Mouse (Mus musculus) embryonic stem cell, embryonic (primary cell): ENCODE results near the gene Apom.

Experiments used
- CTCF ChIA-PET, 4 experiments: fragments of 300-600 bp in 2 of 4; fragments of 350-600 bp in 2 of 4; sonication (Branson Sonifier 250); formaldehyde crosslinking; loops; one replicate each; lab custom pipeline; 2022; ENCODE audit warnings: inconsistent platforms in 2 of 4; lab: Charles Lee
- POLR2A ChIA-PET, 4 experiments: fragments of 300-600 bp in 2 of 4; fragments of 350-600 bp in 2 of 4; sonication (Branson Sonifier 250); formaldehyde crosslinking; loops; one replicate each; lab custom pipeline; 2022; ENCODE audit warnings: antibody characterized with exemption in 4 of 4, inconsistent platforms in 1 of 4; lab: Charles Lee

Apom gene

DNA sequence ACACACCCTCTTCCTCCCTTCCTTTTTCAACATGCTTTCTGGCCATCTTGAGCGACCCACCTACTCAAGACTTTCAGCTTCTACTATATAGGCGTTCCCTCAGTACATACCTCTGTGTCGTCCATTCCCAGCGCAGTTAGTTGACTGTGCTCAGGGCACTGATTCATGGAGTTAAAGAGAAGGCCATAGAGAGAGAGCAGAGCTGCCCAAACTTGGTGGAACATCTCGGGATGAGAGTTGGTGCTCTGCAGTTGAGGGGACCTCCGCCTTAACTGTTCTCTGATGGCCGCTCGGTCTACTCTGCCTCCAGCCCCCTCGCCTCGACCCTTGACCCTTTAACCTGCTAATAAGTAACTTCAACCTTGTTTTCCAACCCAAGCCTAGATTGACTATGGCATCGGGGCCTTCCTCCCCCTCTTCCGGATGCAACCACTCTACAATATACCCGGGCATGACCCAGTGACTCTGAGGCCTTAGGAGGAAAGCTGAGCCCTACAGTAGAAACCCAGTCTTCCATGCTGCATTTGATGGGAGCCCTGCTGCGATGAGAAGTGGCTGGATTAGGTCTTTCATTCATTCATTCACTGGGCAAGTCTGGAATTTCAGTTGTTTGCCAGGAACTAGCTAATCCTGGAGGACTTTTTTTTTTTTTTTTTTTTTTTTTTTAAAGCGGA lies at the start of gene Apom:
Apom (minus strand) TSS at position 551 of the 674 bp plus-strand sequence.
- ChIA-PET POLR2A (interaction anchor here (0.6 to 5.2 kb wide), 42 partner anchors 9 to 487 kb away, joined by 3 to 56 read pairs (median 4); partner anchors contain the start of genes Csnk2b (in 3 of the 4), Ddx39b (in 3 of the 4), Gpank1 (in 3 of the 4) and Ddah2 (in 1 of the 4)), CTCF (interaction anchor here (0.6 to 2.0 kb wide), 10 partner anchors 9 to 123 kb away, joined by 3 to 8 read pairs (median 4); partner anchors contain the start of genes Csnk2b (in 3 of the 4) and Gpank1 (in 2 of the 4))

DNA sequence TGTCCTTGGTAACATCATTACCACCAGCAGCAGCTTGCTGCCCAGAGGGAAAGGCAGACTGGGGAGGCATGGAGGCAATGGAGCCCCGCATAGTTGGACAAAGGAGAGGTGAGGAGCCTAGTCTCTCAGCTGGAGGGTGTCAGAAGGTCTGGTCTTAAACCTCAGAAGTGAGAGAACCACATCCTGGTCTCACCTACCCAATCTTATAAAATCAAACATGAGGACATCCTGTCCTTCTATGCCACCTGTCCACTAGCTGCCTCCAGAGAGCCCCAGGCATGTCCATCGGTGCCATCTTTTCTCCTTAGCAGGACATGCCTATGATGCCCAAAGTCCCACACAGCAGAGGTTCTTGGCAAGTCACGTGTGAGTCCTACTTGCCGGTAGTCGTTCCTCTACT lies 48.2 kb upstream of the Apom start:
- ChIA-PET CTCF (interaction anchor here in 3 of 4 experiments (1.0 to 3.6 kb wide), 4 partner anchors 11 to 53 kb away, joined by 3 to 15 read pairs (median 6); partner anchors contain the start of gene Atp6v1g2 (in 1 of the 3)), POLR2A (interaction anchor here in 1 of 4 experiments (1.1 kb wide), 1 partner anchor 68 kb away, joined by 3 read pairs; no protein-coding TSS in a partner anchor)

DNA sequence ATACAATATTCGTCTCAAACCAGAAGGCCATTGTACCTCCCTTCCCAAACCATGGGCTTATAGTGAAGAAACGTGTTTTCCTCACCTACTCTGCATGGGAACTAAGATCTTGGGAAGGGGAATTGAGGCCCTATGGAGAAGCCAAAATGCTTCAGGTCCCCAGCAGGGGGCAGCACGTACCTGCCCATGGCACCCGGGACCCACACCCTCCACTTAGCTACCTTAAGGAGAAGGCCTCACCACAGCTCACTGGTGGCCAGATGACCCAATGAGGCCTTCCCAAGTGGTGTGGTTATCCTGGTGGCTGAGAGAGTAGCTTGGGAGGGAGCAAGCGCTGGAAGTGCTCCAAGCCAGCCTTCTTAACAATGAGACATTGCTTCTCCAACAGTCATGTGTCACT lies 46.7 kb upstream of the Apom start:
- ChIA-PET POLR2A (interaction anchor here (0.5 to 1.5 kb wide), 24 partner anchors 10 to 229 kb away, joined by 3 to 9 read pairs (median 4); partner anchors contain the start of genes Ddx39b (in 3 of the 4), Nfkbil1 (in 1 of the 4) and Tnf (in 1 of the 4)), CTCF (interaction anchor here (0.5 to 3.6 kb wide), 46 partner anchors 8 to 331 kb away, joined by 3 to 33 read pairs (median 4); partner anchors contain the start of genes Atp6v1g2 (in 3 of the 4), Gm16181 (in 2 of the 4), D17H6S53E (in 1 of the 4) and Ddx39b (in 1 of the 4))

DNA sequence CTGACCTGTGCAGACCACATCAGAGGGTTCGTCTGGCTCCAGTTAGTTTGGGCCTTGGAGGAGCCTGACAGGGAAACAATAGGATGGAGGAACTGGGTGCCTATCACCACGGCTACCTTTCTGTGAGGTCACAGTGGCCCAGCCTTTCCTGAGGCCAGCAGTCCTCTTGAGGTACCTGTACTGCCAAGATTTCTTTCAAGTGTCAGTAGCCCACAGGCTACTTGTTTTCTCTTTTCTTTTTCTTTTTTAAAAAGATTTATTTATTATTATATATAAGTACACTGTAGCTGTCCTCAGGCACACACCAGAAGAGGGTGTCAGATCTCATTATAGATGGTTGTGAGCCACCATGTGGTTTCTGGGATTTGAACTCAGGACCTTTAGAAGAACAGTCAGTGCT lies 44.1 kb upstream of the Apom start, which contains the start of gene Aif1:
Aif1 (minus strand) TSS at position 101 of the 400 bp plus-strand sequence.
- POLR2A ChIA-PET = interaction anchor here in 1 of 4 experiments (1.1 kb wide), 1 partner anchor 57 kb away, joined by 3 read pairs; no protein-coding TSS in a partner anchor

DNA sequence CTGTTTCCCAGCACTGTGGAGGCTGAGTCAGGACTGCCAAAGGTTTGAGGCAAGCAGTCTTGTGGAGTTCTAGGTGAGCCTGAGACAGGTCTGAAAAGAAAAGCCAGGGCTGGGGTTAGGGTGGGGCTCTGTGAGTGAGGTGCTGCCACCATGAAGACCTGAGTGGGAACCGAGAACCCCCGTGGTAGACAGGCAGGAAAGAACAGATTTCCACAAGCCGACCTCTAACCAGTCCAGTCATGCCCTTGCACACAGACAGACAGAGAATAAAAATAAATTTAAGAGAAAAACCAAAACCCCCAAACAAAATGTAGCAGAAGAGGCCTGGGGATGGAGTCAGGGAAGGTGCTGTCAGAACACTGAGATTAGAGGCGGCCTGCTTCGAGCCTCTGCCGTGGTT lies 43.5 kb upstream of the Apom start:
- POLR2A ChIA-PET = no interaction called here
- CTCF ChIA-PET = no interaction called here

More for the DNA sequence above, 44.1 kb upstream of the Apom start, which contains the start of gene Aif1:
- CTCF ChIA-PET = interaction anchor here in 1 of 4 experiments (1.0 kb wide), 1 partner anchor 9 kb away, joined by 4 read pairs; no protein-coding TSS in a partner anchor

DNA sequence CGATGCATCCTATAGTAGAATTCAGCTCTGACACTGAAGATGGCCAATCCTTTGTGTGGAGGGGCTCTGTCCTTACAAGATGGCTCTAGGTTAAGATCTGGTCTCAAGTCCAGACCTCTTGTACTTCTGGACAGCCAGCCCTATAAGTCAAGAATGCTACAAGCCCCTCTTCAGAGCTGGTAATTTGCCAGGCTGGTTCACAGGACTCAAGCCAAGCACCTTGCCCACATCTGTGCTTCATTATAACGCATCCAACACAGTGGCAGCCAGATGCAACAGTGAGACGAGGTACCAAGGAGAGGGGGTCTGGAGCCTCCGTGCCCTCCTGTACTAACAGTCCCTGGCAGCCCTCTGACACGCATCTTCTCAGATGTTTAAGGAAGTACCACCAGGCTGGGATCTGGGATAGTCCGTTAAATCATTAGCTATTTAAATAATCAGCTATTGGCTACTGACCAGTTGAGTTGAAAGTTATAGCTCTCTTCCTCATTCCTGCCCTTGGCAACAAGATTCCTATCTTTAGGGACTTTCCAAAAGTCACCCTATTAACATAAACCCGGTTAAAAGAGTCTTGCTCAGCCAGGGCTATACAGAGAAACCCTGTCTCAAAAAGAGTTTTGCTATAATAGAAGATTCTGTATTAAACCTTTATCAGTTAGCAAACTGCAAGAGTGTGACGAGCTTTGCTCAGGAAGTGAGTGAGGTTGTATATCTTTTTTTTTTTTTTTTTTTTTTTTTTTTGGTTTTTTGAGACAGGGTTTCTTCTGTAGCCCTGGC lies 42.5 kb upstream of the Apom start:
- ChIA-PET CTCF (interaction anchor here (0.5 to 10.1 kb wide), 9 partner anchors 17 to 152 kb away, joined by 3 to 161 read pairs (median 3); partner anchors contain the start of genes Apom (in 1 of the 4), Atp6v1g2 (in 1 of the 4), Ddx39b (in 1 of the 4) and Nfkbil1 (in 1 of the 4)), POLR2A (interaction anchor here in 3 of 4 experiments (0.6 to 24.9 kb wide), 14 partner anchors 9 to 1489 kb away, joined by 3 to 396 read pairs (median 4); partner anchors contain the start of genes Ddx39b (in 2 of the 3), D17H6S53E (in 1 of the 3) and Tnf (in 1 of the 3))

DNA sequence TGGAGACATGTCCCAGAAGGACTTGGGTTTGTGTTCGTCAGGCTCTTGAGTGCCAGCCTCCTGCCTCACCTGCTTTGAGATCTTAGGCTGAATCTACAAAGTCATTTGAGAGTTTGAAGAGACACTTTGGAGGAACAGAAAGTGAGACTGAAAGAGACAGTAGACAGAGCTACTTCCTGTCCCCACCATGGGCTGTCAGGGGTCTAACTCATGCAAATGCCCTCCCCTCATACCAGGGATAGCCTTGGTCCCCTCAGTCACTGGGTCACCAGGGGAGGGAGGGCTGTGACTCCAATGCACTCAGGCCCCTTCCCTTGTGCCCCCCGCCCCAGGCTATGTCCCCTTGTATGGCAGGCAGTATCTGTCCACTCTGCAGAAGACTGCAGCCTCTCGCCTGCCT lies 41.5 kb upstream of the Apom start:
- ChIA-PET CTCF (interaction anchor here in 3 of 4 experiments (0.6 to 10.1 kb wide), 6 partner anchors 16 to 151 kb away, joined by 3 to 161 read pairs (median 3); partner anchors contain the start of genes Atp6v1g2 (in 1 of the 3) and Nfkbil1 (in 1 of the 3)), POLR2A (interaction anchor here in 3 of 4 experiments (0.8 to 24.9 kb wide), 12 partner anchors 10 to 223 kb away, joined by 3 to 396 read pairs (median 4); partner anchors contain the start of genes Ddx39b (in 2 of the 3), Apom (in 1 of the 3), D17H6S53E (in 1 of the 3) and Tnf (in 1 of the 3))

DNA sequence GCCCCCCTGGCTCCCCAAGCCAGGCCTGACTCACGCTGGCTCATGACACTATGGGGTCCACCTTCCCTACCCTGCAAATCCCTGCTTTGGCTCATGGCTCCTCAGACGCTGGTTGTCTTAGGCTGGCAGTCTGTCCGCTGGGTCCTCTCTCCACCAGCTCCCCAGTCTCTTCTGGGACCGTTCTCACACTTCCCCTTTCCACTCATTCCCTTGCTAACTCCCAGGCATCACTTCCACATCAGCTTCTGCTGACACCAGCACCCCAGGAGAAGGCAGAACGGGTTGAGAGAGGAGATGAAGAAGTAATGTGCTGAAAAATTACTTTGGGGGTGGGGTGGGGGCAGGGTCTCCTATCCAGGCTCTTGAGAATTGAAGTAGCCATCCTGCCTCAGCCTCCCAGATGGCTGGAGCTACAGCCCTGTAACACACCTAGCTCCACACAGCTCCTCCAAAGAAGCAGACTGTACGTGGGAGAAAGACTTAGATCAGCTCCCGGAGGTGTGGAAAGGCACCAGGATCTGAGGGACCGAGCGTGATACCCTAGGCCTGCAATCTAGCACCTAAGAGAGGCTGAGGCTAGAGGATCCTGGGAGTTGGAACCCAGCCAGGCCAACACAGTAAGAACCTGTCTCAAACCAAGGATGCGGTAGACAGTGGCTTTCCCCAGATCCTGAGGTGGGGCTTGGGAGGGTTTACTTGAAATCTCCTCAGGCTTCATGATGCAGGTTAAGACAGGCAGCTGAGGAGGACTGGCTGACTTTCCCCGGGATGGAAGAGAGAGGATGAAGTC lies 40.8 kb upstream of the Apom start:
- CTCF ChIA-PET = interaction anchor here (0.6 to 10.1 kb wide), 13 partner anchors 16 to 457 kb away, joined by 3 to 161 read pairs (median 3); partner anchors contain the start of genes Atp6v1g2 (in 1 of the 4) and Nfkbil1 (in 1 of the 4)

DNA sequence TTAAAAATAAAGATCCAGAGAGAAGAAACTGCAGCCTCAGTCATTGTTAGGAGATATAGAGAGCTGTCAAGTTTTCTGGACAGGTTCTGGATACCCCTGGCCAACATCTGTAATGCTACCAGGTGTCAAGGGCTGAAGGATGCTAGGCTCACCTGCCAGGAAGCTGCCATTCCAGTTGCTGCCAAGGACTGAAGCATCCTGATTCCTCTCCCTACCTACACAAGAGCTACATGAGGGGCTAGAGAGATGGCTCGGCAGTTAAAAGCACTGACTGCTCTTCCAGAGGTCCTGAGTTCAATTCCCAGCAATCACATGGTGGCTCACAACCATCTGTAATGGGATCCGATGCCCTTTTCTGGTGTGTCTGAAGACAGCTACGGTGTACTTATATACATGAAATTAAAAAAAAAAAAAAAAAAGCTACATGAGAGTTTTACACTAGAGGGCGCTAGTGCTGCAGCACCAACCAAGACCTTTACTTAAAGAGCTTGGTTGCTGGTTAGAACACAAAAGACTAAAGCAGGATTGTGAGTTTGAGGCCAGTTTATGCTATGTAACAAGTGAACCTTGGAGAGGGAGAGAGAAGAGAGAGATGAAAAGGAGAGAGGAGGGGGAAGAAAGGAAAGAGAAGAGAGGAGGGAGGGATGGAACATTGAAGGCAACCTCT lies 36.8 kb upstream of the Apom start:
- ChIA-PET POLR2A (interaction anchor here (0.5 to 24.9 kb wide), 57 partner anchors 9 to 1834 kb away, joined by 3 to 441 read pairs (median 3); partner anchors contain the start of genes Ddx39b (in 3 of the 4), Atp6v1g2 (in 1 of the 4), Csnk2b (in 1 of the 4) and Gm16181 (in 1 of the 4)), CTCF (interaction anchor here (0.5 to 10.1 kb wide), 187 partner anchors 8 to 1671 kb away, joined by 3 to 161 read pairs (median 5); partner anchors contain the start of genes Gm16181 (in 4 of the 4), Nfkbil1 (in 4 of the 4), Atp6v1g2 (in 3 of the 4) and D17H6S53E (in 3 of the 4))

More for the DNA sequence above, 40.8 kb upstream of the Apom start:
- POLR2A ChIA-PET = interaction anchor here in 3 of 4 experiments (0.5 to 24.9 kb wide), 13 partner anchors 10 to 330 kb away, joined by 3 to 396 read pairs (median 4); partner anchors contain the start of genes Ddx39b (in 2 of the 3), Apom (in 1 of the 3) and Gpank1 (in 1 of the 3)

DNA sequence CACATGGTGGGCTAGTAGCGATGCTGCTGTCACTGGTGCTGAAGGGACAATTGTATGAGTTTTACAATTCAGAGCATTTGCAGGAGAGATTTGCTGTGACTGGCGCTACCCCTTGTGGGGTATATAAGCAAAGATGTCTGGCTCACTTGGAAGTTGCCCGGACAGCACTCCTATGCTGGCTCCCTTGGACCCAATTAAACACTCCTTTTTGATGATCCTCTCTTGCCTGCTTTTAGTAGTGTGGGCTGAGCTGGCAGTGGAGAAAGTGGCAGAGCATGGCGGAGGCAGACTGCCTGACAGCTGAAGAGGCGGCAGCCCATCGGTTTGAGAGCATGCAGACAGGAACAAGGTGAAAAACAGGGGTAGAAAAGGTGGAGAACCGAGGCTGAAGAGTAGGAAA lies 35.9 kb upstream of the Apom start:
- ChIA-PET CTCF (interaction anchor here (0.6 to 10.1 kb wide), 31 partner anchors 8 to 244 kb away, joined by 3 to 161 read pairs (median 6); partner anchors contain the start of genes Atp6v1g2 (in 2 of the 4), Nfkbil1 (in 2 of the 4), Aif1 (in 1 of the 4) and Csnk2b (in 1 of the 4)), POLR2A (interaction anchor here in 3 of 4 experiments (0.5 to 24.9 kb wide), 19 partner anchors 17 to 229 kb away, joined by 3 to 561 read pairs (median 4); partner anchors contain the start of genes Ddx39b (in 3 of the 3) and Atp6v1g2 (in 1 of the 3))

DNA sequence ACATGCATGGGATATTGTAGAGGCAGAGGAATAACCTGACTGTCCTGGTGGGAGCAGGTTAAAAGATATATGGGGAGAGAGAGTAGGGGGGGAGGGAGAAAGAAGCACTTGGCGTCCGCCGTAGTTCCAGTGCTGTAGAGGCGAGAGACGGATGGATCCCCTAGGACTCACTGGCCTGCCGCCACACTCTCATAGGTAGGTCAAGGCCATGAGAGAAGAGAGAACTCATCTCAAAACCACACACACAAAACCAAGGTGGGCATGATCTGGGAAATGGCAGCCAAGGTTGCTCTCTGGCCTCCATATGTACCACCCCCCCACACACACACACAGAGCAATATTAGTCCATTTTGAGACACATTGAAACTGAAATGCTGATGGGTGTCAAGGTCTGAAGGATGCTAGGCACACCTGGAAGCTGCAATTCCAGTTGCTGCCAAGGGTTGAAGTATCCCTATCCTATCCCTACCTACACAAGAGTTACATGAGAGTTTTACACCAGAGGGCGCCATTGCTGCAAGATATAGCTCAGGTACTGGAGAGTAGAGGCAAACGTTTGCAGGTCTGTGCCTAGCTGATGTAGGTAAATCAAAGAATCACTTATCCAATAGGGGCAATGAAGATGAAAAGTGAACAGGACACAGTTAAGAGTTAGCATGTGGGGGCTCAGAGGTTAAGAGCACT lies 34.6 kb upstream of the Apom start:
- POLR2A ChIA-PET = interaction anchor here (0.6 to 24.9 kb wide), 39 partner anchors 12 to 251 kb away, joined by 3 to 561 read pairs (median 4); partner anchors contain the start of genes Ddx39b (in 3 of the 4), Tnf (in 2 of the 4), Abhd16a (in 1 of the 4) and Atp6v1g2 (in 1 of the 4)

DNA sequence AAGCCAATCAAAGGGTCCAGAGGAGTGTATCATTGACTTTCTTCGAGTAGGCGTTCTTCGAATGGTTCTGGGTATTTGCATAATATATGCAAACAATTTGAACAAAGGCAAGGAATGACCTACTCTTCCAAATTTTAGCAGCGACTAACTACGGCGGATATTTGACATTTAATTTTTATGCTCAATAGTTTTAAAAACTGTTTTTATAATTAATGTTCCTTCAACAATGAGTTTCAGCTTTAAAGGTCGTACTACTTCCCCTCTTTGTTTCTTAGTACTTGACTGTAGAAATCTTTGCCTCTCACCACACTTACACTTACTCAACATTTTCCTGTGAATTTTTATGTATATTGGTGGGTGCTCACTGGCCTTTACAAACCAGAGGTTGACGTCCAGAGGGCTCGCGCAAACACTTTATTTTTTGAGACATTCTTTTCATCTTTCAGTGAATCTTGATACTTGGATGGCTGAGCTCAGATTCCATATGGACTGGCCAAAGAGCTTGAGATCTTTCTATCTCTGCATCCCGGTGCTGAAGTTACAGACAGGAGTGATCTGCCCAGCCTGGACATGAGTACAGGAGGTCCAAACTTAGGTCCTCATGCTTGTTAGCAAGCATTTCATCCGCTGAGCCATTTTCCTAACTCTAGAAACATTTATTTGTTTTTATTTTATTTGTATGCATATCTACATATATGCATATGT lies 33.8 kb upstream of the Apom start:
- ChIA-PET CTCF (interaction anchor here in 2 of 4 experiments (0.5 to 10.1 kb wide), 6 partner anchors 57 to 270 kb away, joined by 3 to 161 read pairs (median 5); partner anchors contain the start of genes Atp6v1g2 (in 1 of the 2) and Nfkbil1 (in 1 of the 2)), POLR2A (interaction anchor here in 3 of 4 experiments (0.7 to 24.9 kb wide), 14 partner anchors 9 to 215 kb away, joined by 3 to 561 read pairs (median 8); partner anchors contain the start of genes D17H6S53E (in 2 of the 3), Ddx39b (in 2 of the 3), Atp6v1g2 (in 1 of the 3) and Csnk2b (in 1 of the 3))

More for the DNA sequence above, 34.6 kb upstream of the Apom start:
- CTCF ChIA-PET = interaction anchor here (0.5 to 10.1 kb wide), 93 partner anchors 10 to 1142 kb away, joined by 3 to 161 read pairs (median 4); partner anchors contain the start of genes Atp6v1g2 (in 3 of the 4), Nfkbil1 (in 3 of the 4), D17H6S53E (in 2 of the 4) and Ddx39b (in 2 of the 4)
